Mouse (Mus musculus): ENCODE data around the gene Cfd.

The Cfd gene

DNA sequence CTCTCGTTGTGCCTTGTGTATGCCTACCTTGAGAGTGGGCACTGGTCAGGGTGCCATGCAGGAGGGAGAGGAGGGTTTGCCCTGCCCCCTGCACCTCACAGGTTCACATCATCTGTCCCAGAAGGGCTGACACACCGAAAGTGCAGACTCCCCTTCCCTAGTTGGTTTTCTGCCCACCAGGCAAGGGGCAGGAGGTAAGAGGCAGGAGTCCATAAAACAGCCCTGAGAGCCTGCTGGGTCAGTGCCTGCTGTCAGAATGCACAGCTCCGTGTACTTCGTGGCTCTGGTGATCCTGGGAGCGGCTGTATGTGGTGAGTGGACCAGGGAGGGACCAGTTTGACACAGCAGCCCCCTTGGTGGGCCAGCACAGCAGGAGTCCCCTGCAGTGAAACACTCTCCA lies at the start of gene Cfd:
Gene Cfd, plus strand, starts transcription at position 184 of the 400 bp plus-strand sequence.
- DNase-seq (ENCODE audit: low spot score) = no peak

DNA sequence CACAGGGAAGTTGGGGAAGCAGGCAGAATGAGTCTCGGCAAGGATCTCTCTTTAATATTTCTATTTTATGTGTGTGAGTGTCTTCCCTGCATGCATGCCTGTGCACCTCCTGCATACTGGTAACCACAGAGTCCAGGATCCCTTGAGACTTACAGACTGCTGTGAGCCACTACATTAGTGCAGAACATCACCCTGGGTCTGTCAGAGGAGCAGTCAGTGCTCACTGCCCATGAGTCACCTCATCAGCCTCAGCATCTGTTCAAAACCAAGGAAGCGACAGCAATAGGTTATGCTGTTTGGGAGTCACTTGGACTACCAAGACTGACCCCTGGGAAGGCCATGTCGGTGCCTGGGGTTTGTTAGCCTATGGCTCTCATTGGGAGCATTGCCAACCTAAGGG lies 48.3 kb upstream of the Cfd start:
- DNase-seq (ENCODE audit: low spot score) = no peak

DNA sequence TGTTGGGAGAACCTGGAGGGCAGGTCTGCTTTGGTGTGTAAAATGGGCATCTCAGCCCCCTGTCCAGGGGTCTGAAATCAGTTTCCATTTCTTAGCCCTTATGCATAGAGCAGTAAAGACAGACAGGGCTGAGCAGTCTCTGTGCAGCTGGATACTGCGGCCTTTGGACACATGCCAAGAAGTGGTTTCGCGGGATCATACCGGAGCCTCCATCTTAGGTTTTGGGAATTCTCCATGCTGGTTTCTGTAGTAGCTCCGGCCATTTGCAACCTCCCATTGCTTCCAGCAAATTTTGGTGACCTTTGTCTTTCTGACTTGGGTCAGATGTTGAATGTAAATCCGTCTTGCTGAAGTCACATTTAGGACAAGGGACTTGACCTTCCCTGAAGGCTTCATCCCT lies 47.2 kb upstream of the Cfd start:
- no peak for DNase-seq (ENCODE audit: low spot score)

DNA sequence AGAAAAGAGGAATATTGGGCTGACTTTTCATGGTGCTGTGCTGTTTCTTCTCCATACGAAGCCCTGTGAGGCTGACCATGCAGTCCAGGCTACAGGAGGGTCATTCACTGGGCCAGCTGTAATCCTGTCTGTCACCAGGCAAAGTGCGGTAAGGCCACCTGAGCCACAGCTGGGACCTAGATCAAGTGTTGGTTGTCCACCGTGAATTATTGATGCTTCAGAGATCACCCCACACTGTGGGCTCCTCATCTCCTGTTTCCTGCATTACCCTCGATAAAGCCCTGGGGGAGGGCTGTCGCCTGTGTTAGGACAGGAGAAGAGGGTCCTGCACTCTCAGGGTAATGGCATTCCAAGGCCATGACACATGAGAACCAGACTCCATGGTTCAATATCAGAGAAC lies 44.1 kb upstream of the Cfd start:
- no peak for DNase-seq (ENCODE audit: low spot score)

DNA sequence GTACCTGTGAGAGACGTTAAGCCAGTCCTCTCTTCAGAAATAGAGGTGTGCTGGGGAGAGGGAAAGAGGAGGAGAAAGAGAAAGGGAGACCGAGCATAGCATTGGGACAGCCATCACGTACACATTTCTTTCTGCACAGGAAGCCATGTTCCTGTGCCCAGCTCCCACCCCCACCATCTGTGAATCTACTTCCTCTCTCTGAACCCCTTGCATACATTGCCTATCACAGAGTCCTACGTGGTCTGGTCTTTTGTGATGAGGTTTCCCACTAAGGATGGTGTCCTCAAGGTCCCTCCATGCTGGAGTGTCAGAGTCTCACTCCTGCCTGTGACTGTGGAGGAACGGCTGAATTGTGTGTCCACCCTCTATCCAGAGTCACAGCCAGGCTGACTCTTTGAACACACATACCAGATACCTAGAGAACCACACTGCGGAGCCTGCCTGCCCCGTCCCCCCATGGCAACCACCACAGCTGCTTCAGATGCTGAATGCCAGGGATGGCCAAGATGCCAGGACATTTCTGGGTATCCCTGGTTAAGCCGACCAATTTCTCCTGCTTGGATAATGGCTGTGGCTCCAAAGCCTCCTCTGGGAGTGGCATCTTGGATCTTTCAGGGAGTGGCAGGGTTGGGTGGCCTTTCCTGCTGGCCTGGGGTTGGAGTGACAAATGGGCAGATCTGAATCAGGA lies 40.6 kb upstream of the Cfd start:
- no peak for DNase-seq (ENCODE audit: low spot score)

DNA sequence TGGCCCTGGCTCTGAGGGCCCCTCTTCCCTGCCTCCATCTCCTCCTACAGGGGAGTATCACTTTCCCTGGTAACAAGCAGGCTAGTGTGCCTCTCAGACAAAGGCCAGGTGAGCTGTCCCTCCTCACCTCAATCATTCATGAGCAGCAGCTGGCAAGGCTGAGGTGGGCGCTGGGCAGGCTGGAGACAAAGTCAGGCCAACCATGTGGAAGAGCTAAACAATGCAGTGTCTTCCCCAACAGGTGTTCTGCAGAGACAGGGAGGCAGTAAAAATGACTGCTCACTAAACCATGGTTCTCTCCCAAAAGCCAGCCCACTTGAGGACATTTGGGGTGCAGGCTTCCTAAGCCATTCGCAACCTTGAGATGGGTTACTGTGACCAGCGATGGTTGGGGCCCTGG lies 39.0 kb upstream of the Cfd start:
- no peak for DNase-seq (ENCODE audit: low spot score)

DNA sequence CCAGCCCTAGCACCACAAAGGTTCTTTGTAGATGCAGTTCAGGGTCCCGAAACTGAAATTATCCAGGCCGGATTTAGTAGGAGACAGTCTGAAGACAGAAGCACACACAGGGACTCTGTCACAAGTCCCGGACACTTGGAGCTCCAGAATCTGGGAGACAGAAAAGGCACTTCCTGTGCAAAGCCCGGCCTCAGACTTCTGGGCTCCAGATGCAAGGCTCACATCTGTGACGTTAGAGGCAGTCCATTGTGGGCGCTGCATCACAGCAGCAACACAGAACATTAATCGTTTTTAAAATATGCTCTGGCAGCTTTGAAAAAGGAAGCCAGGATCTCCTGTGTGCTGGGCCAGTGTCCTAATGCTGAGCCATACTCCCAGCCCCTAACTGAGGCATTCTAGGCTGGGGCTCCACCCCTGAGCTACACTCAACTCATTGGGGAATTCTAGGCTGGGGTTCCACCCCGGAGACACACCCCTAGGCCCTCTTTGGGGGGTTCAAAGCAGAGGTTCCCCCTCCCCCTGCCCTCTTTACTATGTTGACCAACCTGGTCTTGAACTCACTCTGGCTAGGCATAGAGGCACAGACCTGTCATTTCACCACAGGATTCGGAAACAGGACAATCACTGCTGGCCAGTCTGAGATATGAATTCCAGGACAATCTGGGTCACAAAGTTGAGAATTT lies 38.4 kb upstream of the Cfd start:
- no peak for DNase-seq (ENCODE audit: low spot score)

DNA sequence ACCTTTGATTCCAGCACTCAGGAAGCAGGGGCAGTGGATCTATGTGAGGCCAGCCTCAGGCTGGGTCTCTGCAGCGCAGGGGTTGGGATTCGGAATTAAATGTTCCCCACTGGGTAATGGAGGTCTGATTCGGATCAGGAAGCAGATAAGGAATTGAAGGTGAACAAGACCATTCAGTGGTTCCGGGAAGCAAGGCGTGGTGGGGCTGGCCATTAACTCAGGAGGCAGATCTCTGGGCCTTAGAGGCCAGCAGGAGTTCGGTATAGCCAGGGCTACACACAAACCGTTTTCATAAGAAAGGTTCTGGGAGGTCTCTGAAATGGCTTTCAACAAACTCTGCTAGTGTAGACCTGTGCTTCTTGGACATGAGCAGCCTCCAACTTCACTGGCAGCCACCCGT lies 37.8 kb upstream of the Cfd start:
- DNase-seq (ENCODE audit: low spot score) = no peak

DNA sequence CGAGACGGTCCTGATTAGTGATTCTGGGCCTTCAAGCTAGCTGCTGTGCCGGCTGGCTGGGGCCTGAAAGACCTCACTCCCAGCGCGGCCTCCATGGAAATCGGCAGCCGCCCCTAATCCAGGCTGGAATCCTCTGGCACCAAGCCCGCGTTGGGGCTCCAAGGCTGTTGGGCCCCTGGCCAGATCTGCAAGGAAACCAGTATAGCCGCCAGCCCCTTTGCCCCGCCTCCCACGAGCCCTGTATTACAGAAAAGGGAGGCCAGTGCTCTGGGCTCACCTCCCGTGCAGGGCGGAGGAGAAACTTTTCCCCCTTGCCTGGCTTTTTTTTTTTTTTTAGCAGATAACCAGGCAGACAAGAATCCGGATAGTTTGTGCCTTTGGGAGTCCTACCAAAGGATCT lies 37.3 kb upstream of the Cfd start:
- no peak for DNase-seq (ENCODE audit: low spot score)

DNA sequence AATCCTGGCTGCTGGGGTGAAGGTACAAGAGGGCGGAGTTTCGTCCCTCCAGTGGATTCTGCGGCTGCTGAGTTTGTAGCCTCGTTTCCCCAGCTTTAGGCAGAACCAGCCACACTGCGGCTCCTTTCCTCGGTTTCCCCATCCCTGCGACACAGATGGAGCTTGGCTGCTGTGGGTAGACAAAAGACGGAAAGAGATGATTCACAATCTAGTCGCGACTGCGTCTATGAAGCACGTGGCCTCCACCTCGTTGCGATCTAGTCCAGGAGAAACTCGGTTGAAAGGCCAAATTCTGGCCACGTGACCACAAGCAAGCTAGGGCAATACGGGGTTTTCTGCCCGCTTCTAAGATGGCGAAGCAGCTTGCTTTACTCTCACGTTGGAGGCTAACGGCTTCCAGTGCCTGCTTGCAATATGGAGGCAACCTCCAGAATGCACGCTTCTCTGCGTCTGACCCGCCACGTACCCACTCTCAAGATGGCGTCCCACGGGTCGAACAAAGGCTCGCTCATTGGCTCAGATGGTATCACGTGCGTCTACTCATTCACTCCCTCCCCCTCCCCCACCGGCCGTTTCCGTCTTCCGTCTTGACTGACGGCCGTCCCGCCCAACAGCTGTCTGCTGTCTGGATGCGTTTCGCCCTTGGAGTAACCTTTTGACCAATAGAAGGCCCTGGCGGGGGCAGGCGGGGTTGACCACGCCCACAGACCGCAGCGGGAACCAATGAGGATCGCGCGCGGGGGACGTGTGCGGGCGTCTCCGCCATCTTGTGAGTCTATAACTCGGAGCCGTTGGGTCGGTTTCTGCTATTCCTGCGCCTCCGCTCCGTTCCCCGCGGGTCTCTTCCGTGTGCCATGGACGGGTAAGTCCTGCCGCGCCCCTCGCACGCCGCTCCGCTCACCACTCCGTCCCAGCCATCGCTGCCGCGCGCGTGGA lies 36.5 kb upstream of the Cfd start, which contains the start of gene Ptbp1:
Gene Ptbp1, plus strand, starts transcription at position 568 of the 936 bp plus-strand sequence.
- DNase-seq (ENCODE audit: low spot score) = peak; percentile 98

DNA sequence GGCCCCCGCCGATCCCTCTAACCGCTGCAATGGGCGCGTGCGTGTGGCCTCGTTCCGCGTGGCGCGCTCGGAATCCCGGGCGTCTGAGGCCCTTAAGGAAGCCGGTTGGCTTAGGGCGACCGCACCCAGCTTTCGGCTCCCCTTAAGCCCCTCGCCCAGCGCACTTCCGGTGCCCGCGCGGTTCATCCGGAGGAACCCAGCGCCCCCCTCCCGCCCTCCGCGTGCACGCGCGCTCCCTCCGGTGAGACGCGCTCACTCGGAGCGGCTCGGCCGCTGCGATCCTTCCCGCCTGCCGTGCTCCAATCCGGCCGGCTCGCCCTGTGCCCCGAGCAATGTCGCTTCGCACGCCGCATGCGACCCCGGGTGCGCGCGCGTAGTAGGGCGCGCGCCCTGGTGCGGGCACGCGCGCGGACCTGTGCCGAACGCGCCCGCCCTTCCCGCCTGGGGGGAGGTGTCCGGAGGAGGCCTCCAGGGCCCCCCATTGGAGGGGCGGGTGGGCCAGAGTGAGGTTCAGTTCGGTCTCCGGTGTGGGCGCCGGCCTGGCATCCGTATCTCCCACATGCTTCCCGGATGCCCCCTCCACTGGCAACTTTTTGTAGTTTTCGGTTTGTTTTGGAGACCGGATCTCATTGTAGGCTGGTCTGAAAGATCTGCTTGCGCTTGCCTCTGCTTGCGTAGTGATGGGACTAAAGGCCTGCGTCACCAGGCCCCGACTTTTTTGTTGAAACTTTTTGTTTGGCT lies 35.7 kb upstream of the Cfd start:
- no peak for DNase-seq (ENCODE audit: low spot score)

DNA sequence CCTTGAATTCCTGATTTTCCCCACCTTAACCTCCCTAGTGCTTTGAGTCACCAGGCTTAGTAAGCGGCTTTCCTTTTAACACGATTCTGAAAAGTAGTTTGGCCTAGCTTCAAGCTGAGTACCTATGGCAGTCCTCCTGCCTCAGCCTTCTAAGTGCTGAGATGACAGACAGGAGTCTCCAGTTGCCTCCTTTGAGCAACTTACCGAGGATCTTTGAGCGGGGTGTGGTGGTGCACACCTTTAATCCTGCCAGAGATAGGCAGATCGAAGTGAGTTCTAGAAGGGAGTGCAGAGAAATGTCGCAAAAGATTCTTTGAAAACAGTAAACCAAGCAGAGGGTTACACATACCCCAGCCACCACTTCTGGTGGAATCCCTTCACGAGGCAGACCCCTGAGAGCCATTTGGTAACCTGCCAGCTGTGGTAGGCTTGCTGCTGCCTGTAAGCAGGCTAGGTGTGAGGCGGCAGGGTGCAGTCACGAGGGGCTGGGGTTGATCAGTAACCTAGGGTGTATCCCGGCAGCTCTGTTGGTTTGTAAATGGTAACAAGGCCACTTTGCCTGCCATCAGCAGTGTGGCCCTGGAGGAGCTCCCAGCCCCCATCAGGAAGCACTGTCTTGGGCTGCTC lies 35.0 kb upstream of the Cfd start:
- DNase-seq (ENCODE audit: low spot score) = no peak

DNA sequence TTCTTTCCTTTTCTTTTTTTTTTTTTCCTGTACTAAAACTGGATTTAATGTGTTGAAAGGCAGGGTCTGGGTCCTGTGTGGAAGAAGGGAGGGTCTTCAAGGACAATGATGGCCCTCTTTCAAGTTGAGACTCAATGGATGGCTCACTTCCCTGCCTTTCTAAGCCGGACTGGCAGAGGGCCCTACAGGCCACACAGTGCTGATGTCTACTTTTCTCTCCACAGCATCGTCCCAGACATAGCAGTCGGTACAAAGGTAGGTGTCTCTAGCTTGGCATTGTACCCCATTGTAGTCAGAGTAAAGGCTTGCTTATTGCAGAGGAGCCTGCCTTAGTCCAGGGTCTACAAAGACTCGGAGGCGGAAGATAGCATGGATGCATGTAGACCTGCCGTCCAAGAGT lies 34.4 kb upstream of the Cfd start:
- DNase-seq (ENCODE audit: low spot score) = no peak

DNA sequence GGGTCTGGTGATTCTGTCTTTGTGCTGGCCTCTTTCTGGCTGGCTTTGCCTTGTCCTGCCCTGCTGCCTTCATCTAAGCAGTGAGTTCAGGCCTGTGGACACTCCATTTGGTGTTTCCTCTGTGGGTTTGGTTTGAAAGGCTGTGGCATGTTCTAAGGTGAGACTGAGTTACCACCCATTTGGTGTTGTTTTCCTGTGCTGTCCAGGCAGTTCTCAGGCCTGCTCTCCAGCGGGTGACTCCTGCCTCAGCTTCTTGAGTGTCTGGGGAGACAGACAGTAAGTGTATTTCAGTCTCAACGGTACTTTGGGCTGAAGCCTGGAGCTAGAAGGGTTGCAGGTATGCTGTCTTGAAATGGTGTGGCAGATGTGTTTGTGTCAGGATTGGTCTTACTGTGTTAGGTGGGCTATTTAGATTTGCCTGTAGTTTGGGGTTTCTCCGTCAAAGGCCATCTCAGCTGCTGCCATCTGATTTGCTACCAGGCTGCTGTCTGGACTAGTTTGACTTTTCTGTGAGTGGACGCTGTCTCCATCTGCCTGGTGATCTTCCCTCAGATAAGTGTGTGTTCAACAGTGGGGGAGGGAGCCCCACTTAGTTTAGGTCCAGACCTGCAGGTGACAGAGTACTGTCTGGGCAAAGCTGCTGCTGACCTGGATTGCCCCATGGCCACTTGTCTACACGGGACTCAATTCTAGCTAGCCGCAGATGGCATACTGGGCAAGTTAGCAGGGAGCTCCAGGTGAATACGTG lies 33.8 kb upstream of the Cfd start:
- DNase-seq (ENCODE audit: low spot score) = no peak

DNA sequence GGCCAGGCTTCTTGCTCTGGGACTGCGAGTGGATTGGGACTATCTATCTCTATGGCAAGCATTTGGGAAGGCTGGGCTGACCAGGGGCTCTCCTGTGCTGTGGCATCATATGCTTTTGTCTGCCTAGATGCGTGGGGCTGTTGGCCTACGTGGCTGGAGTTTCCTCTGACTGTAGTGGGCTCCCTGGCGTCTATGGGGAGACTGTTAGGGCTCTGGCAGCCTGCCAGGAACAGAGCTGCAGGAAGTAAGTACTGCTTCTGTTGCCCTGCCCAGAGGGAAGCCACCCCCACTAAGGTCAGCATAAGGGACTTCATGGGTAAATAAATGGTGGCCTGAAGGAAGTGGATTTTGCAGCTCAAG lies 33.2 kb upstream of the Cfd start:
- no peak for DNase-seq (ENCODE audit: low spot score)

DNA sequence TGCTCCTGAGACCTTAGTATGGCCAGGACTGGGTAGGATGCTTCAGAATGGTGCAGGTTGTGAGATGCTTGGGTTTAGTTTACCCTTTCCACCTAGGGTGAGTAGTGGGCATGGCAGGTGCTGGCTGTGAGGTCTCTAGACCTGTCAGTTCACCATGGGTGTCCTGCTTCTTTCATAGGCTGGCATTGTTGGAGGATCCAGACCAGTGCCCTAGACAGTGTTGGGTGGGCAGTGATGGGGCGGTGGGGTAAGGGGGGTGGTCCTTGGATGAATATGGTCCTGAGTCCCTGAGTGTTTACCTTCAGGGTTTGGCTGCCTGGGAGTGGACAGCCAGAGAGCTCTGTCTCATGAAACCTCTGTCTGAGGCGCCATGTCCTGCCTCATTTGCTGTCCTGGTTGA lies 32.8 kb upstream of the Cfd start:
- DNase-seq (ENCODE audit: low spot score) = no peak

DNA sequence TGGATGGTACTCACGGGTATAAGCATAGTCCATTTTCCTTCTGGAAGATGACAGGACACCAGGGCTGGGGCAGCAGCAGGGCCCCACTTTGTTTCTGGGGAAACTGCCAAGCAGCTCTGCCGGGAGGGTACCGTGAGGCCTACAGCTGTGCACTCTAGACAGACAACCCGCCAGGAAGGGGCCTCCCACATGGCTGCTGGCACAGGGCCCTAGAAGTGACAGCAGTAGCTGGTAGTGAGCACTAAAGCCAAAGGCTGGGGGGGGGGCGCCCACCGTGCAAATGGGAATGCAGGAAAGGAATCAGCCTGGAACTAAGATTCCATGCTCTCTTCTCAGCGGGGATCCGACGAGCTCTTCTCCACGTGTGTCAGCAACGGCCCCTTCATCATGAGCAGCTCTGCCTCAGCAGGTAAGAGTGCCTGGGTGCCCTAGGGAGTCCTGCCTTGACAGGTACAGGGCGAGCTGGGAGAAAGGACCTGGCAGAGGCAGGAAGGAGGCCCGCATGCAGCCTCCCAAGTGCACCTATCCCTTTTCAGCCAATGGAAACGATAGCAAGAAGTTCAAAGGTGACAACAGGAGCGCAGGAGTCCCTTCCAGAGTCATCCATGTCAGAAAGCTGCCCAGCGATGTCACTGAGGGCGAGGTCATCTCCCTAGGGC lies 32.1 kb upstream of the Cfd start:
- DNase-seq (ENCODE audit: low spot score) = no peak

DNA sequence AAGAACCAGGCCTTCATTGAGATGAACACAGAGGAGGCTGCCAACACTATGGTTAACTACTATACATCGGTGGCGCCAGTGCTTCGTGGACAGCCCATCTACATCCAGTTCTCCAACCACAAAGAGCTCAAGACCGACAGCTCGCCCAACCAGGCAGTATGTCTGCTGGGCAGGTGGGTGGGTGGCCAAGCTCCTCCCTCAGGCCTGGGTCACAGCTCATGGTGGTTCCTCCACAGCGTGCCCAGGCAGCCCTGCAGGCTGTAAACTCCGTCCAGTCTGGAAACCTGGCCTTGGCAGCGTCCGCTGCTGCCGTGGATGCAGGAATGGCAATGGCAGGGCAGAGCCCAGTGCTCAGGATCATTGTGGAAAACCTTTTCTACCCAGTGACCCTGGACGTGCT lies 31.5 kb upstream of the Cfd start:
- no peak for DNase-seq (ENCODE audit: low spot score)

DNA sequence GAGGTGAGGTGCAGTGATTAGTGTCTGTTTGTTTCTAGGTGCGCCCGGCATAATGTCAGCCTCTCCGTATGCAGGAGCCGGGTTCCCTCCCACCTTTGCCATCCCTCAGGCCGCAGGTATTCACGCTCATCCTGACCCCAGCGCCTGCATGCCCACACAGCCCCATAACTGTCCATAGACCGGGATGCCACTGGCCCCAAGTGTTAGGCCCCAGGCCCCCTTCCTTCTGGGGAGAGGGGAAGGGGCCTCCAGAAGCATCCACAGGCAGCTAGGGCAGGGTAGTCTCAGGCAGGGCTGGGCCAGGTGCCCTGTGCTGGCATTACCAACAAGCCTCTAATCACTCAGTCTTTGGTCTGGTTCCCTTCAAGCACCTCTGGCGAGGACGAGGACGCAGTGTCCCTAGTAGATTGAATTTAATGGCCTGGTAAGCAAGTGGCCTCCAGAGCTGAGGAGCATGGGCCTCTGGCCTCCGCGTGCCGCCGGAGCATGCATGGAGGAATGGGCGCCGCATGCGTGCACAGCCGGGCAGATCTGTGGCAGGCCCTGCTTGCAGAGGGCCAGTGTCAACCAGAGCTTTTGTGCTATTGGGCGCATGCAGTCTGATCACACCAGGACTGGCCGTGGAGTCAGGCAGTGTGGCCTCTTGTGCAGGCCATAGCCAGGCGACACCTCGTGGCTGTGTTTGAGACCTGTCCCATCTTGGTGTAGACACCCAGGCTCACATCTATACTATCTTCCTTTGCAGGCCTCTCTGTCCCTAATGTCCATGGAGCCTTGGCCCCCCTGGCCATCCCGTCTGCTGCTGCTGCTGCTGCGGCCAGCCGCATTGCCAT lies 30.4 kb upstream of the Cfd start:
- no peak for DNase-seq (ENCODE audit: low spot score)
